Mouse (Mus musculus): ENCODE results near the gene Spred2. TPM values are rescaled to one million over a fixed set of nuclear protein-coding genes. Genes with fewer than 3 reads are reported as not detected.

The Spred2 gene
- polyA plus RNA-seq, 1 experiment from 2014 or later = 7.4 TPM

DNA sequence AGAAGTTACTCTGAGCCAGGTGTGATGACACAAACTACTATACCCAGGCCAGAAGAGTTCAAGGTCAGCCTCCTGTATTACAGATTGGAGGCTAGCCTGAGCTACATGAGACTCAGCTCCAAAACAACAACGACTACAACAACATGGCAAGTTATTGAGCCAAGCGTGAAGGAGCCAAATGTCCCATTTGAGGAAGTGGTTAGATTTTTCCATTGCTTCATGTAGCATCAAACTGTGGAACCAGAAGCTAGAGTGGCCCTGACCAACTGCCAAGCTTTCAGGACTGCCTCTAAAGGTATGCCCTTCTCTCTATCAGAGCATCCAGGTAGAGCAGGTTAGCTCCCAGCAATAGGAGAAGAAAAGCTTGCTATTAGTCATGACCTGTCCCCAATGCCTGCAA, 19.6 kb downstream of the Spred2 start:
- Histone ChIP-seq H3K27me3 (replicated peaks) (no peaks in the 10 kb centered on the region), H3K4me1 (peaks cover 25% of the 10 kb centered on the region), H3K4me2 (no peak overlapping the region), H3K9ac (no peak overlapping the region), H3K4me3 (replicated peaks) (no peak overlapping the region), H3K27ac (no peak overlapping the region), H3K9me3 (no peaks in the 10 kb centered on the region), H3K36me3 (peaks cover 6% of the 10 kb centered on the region; the same call in 1 of the 2 replicates)
- no peak for ATAC-seq (ENCODE audit: insufficient read depth, low FRiP score, low read depth)
- 86% methylated on average over 2 of the region's 2 CpGs for WGBS

DNA sequence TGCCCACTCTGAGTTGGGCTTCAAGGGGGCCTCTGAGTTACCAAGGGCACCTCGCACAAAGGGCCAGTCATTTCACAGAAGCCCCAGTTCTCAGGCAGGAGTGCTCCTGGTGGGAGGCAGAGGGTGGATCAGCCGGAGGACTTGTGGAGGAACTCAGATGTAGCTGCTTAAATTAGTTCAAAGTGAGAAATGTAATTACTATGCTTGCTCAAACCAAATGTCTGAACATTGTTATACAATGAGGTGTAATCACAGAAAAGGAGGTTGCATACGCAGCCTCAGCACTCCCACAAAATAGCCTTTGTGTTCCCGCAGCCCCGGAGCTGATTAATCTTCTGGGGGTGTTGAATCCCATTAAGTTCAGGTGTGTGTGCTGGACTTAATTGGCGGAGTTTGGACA, 20.5 kb downstream of the Spred2 start:
- Histone ChIP-seq H3K27ac (no peak overlapping the region), H3K9ac (no peak overlapping the region), H3K36me3 (peaks cover 6% of the 10 kb centered on the region; the same call in 1 of the 2 replicates), H3K4me1 (peaks cover 30% of the 10 kb centered on the region), H3K4me2 (no peak overlapping the region), H3K9me3 (no peaks in the 10 kb centered on the region), H3K4me3 (replicated peaks) (no peak overlapping the region), H3K27me3 (replicated peaks) (no peaks in the 10 kb centered on the region)
- ATAC-seq (ENCODE audit: insufficient read depth, low FRiP score, low read depth) = no peak
- WGBS = 82% methylated on average over 6 of the region's 6 CpGs

DNA sequence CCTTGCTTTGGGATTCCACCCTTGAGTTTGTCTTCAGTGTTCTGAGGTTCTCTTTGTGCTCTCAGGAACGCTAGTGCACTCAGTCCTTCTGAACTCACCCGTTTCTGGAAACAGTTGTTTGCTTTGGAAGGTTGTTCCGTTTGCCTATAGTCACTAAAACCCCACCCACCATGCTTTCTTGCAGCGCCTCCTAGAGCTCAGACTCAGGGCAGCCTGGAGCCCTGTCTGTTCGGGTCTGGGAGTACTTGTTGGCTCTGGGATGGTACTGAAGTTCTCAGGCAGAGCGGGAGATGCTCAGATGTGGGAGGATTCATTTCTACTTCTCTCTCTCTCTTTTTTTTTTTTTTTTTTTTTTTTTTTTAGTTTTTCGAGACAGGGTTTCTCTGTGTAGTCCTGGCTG, 22.5 kb downstream of the Spred2 start:
- Histone ChIP-seq H3K27ac (no peak overlapping the region), H3K9ac (no peak overlapping the region), H3K4me1 (peaks cover 43% of the 10 kb centered on the region), H3K4me2 (no peak overlapping the region), H3K36me3 (peaks cover 6% of the 10 kb centered on the region; the same call in 1 of the 2 replicates), H3K27me3 (replicated peaks) (no peaks in the 10 kb centered on the region), H3K9me3 (no peaks in the 10 kb centered on the region), H3K4me3 (replicated peaks) (no peak overlapping the region)
- no peak for ATAC-seq (ENCODE audit: insufficient read depth, low FRiP score, low read depth)
- WGBS = 80% methylated on average over 6 of the region's 7 CpGs

DNA sequence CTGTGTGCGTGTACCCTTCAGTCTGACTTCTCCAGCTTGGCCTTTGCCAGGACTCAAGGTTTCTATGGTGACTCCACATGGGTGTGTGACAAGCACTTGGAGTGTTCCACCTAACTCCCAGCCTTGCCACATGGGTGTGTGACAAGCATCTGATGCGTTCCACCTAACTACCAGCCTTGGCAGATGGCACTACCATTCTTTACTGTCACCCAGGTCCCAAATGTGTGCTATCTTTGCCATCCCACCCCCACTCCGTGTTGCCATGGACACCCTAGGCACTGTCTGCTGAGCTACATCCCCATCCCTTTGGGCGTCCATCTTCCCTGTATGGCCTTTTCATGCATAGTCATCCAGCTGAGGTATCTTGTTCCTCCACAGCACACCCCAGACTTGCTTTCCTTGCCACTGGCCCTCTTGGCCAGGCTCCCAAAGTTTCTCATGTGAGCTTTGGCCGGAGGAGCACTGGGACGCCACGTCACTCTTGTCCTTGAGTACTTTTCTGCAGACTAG, 23.5 kb downstream of the Spred2 start:
- Histone ChIP-seq H3K9ac (no peak overlapping the region), H3K4me2 (no peak overlapping the region), H3K9me3 (no peaks in the 10 kb centered on the region), H3K4me3 (replicated peaks) (no peak overlapping the region), H3K27me3 (replicated peaks) (no peaks in the 10 kb centered on the region), H3K4me1 (peaks cover 36% of the 10 kb centered on the region), H3K27ac (no peak overlapping the region), H3K36me3 (peaks cover 6% of the 10 kb centered on the region; the same call in 1 of the 2 replicates)
- 82% methylated on average over 7 of the region's 7 CpGs for WGBS
- no peak for ATAC-seq (ENCODE audit: insufficient read depth, low FRiP score, low read depth)

DNA sequence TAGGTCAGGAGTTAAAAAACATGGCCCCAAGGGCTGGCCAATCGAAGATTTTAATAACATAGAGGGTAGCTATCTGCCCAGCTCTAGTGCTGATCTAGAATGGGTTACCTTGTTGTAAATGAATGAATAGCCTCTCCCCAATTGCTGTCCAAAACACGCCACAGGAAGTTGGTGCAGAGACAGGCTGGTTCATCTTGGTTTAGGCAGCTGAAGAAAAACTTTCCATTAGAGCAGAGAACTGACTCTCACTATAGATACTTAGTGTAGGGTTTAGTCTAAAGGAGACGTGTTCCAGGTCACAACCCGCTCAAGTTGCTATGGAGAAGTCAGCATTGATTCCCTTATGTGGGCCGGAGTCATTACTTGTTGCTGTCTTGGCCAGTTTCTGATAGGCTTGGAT, 25.6 kb downstream of the Spred2 start:
- Histone ChIP-seq H3K4me1 (peaks cover 42% of the 10 kb centered on the region), H3K4me2 (no peak overlapping the region), H3K36me3 (peaks cover 6% of the 10 kb centered on the region; the same call in 1 of the 2 replicates), H3K9me3 (no peaks in the 10 kb centered on the region), H3K4me3 (replicated peaks) (no peak overlapping the region), H3K27me3 (replicated peaks) (no peaks in the 10 kb centered on the region), H3K27ac (peak overlapping the region; percentile 79), H3K9ac (no peak overlapping the region)
- no peak for ATAC-seq (ENCODE audit: insufficient read depth, low FRiP score, low read depth)
- 68% methylated on average over 5 of the region's 5 CpGs for WGBS

DNA sequence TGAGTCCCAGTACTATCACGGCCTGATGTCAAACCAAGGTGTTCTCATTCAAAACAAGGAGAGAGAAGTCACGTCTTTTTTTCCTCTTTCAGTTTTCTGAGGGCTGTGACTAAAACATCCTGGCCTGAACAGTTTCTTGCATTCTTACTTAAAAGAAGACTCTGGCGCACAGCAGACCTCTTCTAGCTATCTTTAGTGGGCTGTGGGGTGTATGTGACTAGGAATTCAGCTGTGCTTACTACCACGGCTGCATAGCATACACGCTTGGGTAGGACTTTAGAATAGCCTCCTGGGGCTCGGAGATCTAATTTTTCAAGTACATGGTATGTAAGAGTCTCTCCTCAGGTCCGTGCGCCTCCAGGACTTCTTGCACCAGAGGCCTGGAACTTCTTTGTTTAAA, 26.0 kb downstream of the Spred2 start:
- Histone ChIP-seq H3K36me3 (peaks cover 5% of the 10 kb centered on the region; the same call in 1 of the 2 replicates), H3K9ac (peak overlapping the region; percentile 9; the same call in 1 of the 2 replicates), H3K27me3 (replicated peaks) (no peaks in the 10 kb centered on the region), H3K9me3 (no peaks in the 10 kb centered on the region), H3K4me2 (0 out of 2 replicates have a peak overlapping the region, but pooled peaks have one; percentile 1), H3K27ac (peak overlapping the region; percentile 79), H3K4me1 (peaks cover 45% of the 10 kb centered on the region), H3K4me3 (replicated peaks) (no peak overlapping the region)
- 47% methylated on average over 8 of the region's 8 CpGs for WGBS
- no peak for ATAC-seq (ENCODE audit: insufficient read depth, low FRiP score, low read depth)

DNA sequence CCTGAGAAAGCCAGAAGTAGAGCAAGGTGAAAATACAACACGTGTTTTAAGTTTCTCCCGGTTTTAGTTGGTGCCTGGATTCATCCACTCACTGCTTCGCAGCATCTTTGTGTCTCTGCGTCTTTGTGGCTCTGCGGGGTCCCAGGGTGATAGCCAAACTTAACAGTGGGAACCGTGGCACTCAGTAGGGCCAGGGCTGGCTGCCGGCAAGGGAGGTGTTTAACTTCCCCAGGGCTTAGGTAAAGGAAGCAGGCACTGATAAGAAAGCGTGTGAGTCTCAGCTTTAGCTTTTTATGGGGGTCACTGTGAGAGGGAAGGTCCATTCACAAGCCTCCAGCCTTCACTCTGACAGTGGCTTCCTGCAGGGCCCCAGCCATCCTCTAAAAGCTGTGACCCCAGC, 28.8 kb downstream of the Spred2 start:
- no peaks in the 10 kb centered on the region for H3K9me3 ChIP-seq
- no peak for ATAC-seq (ENCODE audit: insufficient read depth, low FRiP score, low read depth)
- no peaks in the 10 kb centered on the region for H3K27me3 ChIP-seq (replicated peaks)
- no peak overlapping the region for H3K27ac ChIP-seq
- H3K4me2 ChIP-seq = no peak overlapping the region
- H3K4me3 ChIP-seq (replicated peaks) = no peak overlapping the region
- no peak overlapping the region for H3K9ac ChIP-seq
- H3K4me1 ChIP-seq = peaks cover 41% of the 10 kb centered on the region
- whole genome bisulfite sequencing = 44% methylated on average over 8 of the region's 8 CpGs
- H3K36me3 ChIP-seq = no peaks in the 10 kb centered on the region

DNA sequence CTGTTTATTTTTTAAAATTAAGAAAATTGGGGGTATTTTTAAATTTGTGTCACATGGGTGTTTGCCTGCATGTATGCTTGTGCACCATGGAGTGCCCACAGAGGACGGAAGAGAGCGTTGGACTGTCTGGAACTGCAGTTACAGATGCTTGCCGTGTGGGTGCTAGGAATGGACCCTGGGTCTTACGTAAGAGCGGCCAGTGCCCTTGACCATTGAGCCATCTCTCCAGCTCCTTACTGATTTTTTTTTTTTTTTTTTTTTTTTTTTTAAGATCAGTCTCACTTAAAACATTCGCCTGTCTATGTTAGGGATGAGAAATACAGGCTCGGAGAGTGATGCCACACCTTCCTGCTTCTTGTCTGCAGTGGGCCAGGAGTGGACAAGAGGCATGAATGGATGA, 29.7 kb downstream of the Spred2 start:
- 93% methylated on average over 7 of the region's 7 CpGs for WGBS
- Histone ChIP-seq H3K36me3 (no peaks in the 10 kb centered on the region), H3K27me3 (replicated peaks) (no peaks in the 10 kb centered on the region), H3K9me3 (no peaks in the 10 kb centered on the region), H3K27ac (peak overlapping the region; percentile 63; the same call in 1 of the 2 replicates), H3K4me2 (no peak overlapping the region), H3K9ac (no peak overlapping the region), H3K4me1 (peaks cover 35% of the 10 kb centered on the region), H3K4me3 (replicated peaks) (no peak overlapping the region)
- no peak for ATAC-seq (ENCODE audit: insufficient read depth, low FRiP score, low read depth)

DNA sequence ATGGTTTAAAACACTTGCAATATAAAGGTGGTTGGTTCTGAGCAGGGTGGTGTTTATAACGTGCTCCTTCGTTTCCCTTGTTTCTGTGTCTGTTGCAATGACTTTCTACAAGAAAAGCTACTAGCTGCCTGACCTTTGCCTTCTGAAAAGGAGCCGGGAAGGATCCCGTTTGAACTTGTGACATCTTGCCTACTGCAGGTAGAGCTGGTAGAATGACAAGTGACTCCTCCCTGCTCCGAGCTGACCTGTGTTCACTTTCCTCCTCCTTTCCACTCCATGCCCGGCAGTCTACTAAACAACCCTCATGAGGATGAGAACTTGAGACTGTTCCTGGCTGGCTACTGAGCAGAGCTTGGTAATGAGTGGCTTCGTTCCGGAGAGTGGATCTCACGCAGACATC, 30.9 kb downstream of the Spred2 start:
- Histone ChIP-seq H3K36me3 (no peaks in the 10 kb centered on the region), H3K4me1 (peaks cover 25% of the 10 kb centered on the region), H3K4me3 (replicated peaks) (no peak overlapping the region), H3K27ac (peak overlapping the region; percentile 63), H3K9ac (no peak overlapping the region), H3K9me3 (no peaks in the 10 kb centered on the region), H3K4me2 (no peak overlapping the region), H3K27me3 (replicated peaks) (no peaks in the 10 kb centered on the region)
- 47% methylated on average over 9 of the region's 9 CpGs for WGBS
- ATAC-seq (ENCODE audit: insufficient read depth, low FRiP score, low read depth) = no peak

DNA sequence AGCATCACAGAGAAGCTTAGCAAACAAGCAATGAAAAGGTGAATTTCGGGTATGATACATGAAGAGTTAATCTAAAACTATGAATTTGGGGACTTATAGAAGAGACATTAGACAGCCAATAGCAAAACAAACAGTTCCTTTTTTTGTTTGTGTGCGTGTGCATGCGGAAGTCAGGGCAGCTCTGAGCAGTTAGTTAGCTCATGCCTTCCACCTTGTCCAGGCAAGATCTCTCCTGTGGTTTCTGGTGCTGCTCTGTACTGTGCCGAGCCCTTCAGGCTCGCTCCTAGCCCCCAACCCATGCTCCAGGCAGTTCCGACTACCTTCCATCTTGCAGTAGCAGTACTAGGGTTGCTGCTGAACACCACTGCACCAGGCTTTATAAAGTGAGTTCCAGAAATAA, 31.5 kb downstream of the Spred2 start:
- H3K4me3 ChIP-seq (replicated peaks) = no peak overlapping the region
- peaks cover 19% of the 10 kb centered on the region for H3K4me1 ChIP-seq
- H3K27me3 ChIP-seq (replicated peaks) = no peaks in the 10 kb centered on the region
- H3K27ac ChIP-seq = peak overlapping the region; percentile 63
- 77% methylated on average over 6 of the region's 6 CpGs for WGBS
- no peak for ATAC-seq (ENCODE audit: insufficient read depth, low FRiP score, low read depth)
- H3K9ac ChIP-seq = no peak overlapping the region
- H3K4me2 ChIP-seq = no peak overlapping the region
- no peaks in the 10 kb centered on the region for H3K9me3 ChIP-seq
- H3K36me3 ChIP-seq = no peaks in the 10 kb centered on the region

DNA sequence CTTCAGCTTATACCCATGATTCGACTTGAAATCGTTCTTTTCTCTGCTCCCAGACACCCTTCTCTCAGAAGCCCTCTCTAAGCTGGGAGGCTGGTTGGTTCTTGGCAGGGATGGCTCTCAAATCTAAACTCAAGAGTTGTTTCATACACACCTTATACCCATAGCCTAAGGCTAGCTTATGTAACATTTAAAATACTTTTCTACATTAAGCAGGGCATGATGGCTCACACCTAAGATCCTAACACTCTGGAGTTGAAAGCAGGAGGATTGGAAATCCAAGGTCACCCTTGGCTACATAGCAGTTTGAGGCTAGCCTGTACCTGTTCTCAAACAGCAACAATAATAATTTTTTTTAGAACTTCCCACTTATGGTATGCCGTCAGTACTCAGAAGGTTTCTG, 34.8 kb downstream of the Spred2 start:
- Histone ChIP-seq H3K9ac (no peak overlapping the region), H3K4me1 (peaks cover 21% of the 10 kb centered on the region), H3K4me2 (no peak overlapping the region), H3K27me3 (replicated peaks) (no peaks in the 10 kb centered on the region), H3K9me3 (no peaks in the 10 kb centered on the region), H3K4me3 (replicated peaks) (no peak overlapping the region), H3K36me3 (no peaks in the 10 kb centered on the region), H3K27ac (peak overlapping the region; percentile 46; the same call in 1 of the 2 replicates)
- WGBS = 78% methylated on average over 3 of the region's 3 CpGs
- ATAC-seq (ENCODE audit: insufficient read depth, low FRiP score, low read depth) = no peak

DNA sequence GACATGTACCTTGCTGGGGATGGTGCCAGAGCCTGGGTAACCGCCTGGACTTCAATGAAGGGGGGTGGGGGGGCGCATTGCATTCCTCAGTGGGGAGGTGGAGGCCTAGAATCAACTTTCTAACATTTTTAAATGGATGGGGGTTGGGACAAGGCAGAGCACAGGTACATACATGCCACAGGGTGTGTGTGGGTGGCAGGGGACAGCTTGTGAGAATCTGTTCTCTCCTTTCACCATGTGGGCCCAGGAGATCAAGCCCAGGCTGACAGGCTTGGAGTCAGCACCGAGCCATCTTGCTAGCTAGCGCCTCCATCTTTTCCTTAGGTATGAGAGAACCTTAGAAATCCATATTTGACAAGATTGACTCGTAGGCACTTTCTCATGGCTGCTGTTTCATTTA, 35.7 kb downstream of the Spred2 start:
- no peak for ATAC-seq (ENCODE audit: insufficient read depth, low FRiP score, low read depth)
- H3K4me3 ChIP-seq (replicated peaks) = no peak overlapping the region
- no peak overlapping the region; the same call in 1 of the 2 replicates for H3K27ac ChIP-seq
- H3K27me3 ChIP-seq (replicated peaks) = no peaks in the 10 kb centered on the region
- no peaks in the 10 kb centered on the region for H3K9me3 ChIP-seq
- H3K4me2 ChIP-seq = no peak overlapping the region
- no peak overlapping the region for H3K9ac ChIP-seq
- 68% methylated on average over 5 of the region's 5 CpGs for WGBS
- no peaks in the 10 kb centered on the region for H3K36me3 ChIP-seq
- peaks cover 23% of the 10 kb centered on the region for H3K4me1 ChIP-seq

DNA sequence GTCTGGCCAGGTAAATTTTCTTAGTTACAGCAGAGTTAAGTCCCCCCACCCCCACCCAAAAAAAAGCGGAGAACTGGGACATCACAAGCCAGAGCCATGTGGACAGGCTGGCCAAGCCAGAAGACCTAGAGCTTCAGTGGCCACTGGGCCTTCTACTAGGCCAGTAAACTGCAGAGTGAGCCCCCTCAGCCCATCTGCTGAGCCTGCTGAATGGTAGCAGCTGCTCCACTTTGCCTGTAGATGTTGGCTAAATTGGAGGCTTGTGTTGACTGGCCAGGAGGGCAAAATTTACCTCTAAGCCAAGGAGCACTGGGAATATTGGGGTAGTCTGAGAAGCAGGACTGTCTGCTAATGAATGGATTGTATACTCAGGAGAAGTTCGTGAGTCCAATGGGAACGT, 36.4 kb downstream of the Spred2 start:
- ATAC-seq (ENCODE audit: insufficient read depth, low FRiP score, low read depth) = no peak
- Histone ChIP-seq H3K4me3 (replicated peaks) (no peak overlapping the region), H3K9me3 (no peaks in the 10 kb centered on the region), H3K27me3 (replicated peaks) (no peaks in the 10 kb centered on the region), H3K4me2 (no peak overlapping the region), H3K4me1 (peaks cover 28% of the 10 kb centered on the region), H3K9ac (no peak overlapping the region), H3K27ac (peak overlapping the region; percentile 46; the same call in 1 of the 2 replicates), H3K36me3 (no peaks in the 10 kb centered on the region)
- WGBS = 80% methylated on average over 3 of the region's 3 CpGs
